Mouse (Mus musculus) C2C12 (cell line): ENCODE data around the gene Psmf1.

ENCODE experiments used
- CEBPB ChIP-seq: IDR thresholded peaks from one replicate; pipeline ENCODE4 v1.6.1; 2011; ENCODE audit warnings: low read depth, mild to moderate bottlenecking, control low read depth, moderate library complexity
- CTCF ChIP-seq: IDR thresholded peaks from one replicate; pipeline ENCODE4 v1.5.1; 2011; ENCODE audit not compliant: control insufficient read depth, insufficient read depth, insufficient read length
- MAX ChIP-seq: IDR thresholded peaks from one replicate; pipeline ENCODE4 v1.6.1; 2011; ENCODE audit warnings: mild to moderate bottlenecking, control low read depth
- MYOD1 ChIP-seq: IDR thresholded peaks from one replicate; pipeline ENCODE4 v1.6.1; 2011; ENCODE audit warnings: low read depth; ENCODE audit not compliant: control insufficient read depth, insufficient read length
- MYOG ChIP-seq: IDR thresholded peaks from one replicate; pipeline ENCODE4 v1.6.1; 2011; ENCODE audit not compliant: control insufficient read depth, insufficient read length; ENCODE audit errors: extremely low read depth
- USF1 ChIP-seq: IDR thresholded peaks from one replicate; pipeline ENCODE4 v1.6.1; 2011; ENCODE audit warnings: low read depth, mild to moderate bottlenecking, control low read depth, moderate library complexity

GRCm38 (mm10) chr2:151738460-151738859 is 5.5 kb downstream of the Psmf1 start:
- TF ChIP-seq MAX (no peak), USF1 (no peak), CTCF (no peak), CEBPB (no peak), MYOG (no peak), MYOD1 (no peak)
